ENCODE assay signal across 8 mouse cellular contexts in genomic region chr9:43742902-43743646, GRCm38 (mm10). TPM values are rescaled to one million over a fixed set of nuclear protein-coding genes. Genes with fewer than 3 reads are reported as not detected.
DNase-seq lines count a peak whose midpoint lies in the region; ATAC-seq and TF ChIP-seq lines count a peak whose summit lies in the region.

No protein-coding gene starts in this region.

- TF ChIP-seq CTCF in lung, embryonic 14.5 days (IDR thresholded peaks at IDR 0.05; ENCODE audit: low read depth) = no peak

- peak overlapping the region; percentile 97 for H3K4me2 ChIP-seq in lung, embryonic 14.5 days

- no peaks in the 10 kb centered on the region for H3K27me3 ChIP-seq in lung, embryonic 14.5 days (ENCODE audit: insufficient read depth, low read length)

- no peaks in the 10 kb centered on the region for H3K9me3 ChIP-seq in lung, embryonic 14.5 days (ENCODE audit: low read depth, low read length)

- H3K27ac ChIP-seq in lung, embryonic 14.5 days (ENCODE audit: low read depth) = peak overlapping the region; percentile 96

- no peaks in the 10 kb centered on the region for H3K36me3 ChIP-seq in lung, embryonic 14.5 days (ENCODE audit: insufficient read depth)

- H3K9ac ChIP-seq in lung, embryonic 14.5 days = peak overlapping the region; percentile 88

- peak; percentile 40 for DNase-seq in CD4-positive helper T cell, adult 2 months (ENCODE audit: low read depth, low spot score)
- peak; percentile 87 for DNase-seq in R1 (ENCODE audit: low read depth, low spot score)
- peak; percentile 60 for DNase-seq in embryo, embryonic 11 days
- DNase-seq in heart, adult 8-10 months (ENCODE audit: low spot score) = peak; percentile 80
- DNase-seq in kidney, adult 18-20 months = peak; percentile 77
- peak; percentile 90 for DNase-seq in lung, embryonic 14.5 days
- DNase-seq in ovary, postnatal 10 days (ENCODE audit: low spot score) = peak; percentile 48

- under 1% methylated on average over 27 of the region's 27 CpGs for WGBS in lung, embryonic 14.5 days

- H3K4me1 ChIP-seq in lung, embryonic 14.5 days (ENCODE audit: insufficient read depth) = peaks cover 7% of the 10 kb centered on the region

- peak; percentile 70 for ATAC-seq in lung, embryonic 14.5 days (ENCODE audit: insufficient read depth)
- ATAC-seq in inflammation-experienced regulatory T-cells, adult 6 months = no peak

- peak overlapping the region; percentile 78 for H3K4me3 ChIP-seq in lung, embryonic 14.5 days (ENCODE audit: low read depth, low read length)

RNA-seq across cellular contexts. Expression of gene Nectin1, which starts 0.7 kb away (rescaled TPM):
- total RNA-seq in heart, adult 8-10 months (2022) = 1 to 10 TPM; 1.6 to 3.5 (median 2.2) TPM
- 5.7 and 6.7 TPM in 2 replicates for polyA plus RNA-seq in lung, embryonic 14.5 days (2014; fragmentation: Nextera tagmentation; extraction: Ambion mirVana)
- 1 to 10 TPM in 1 of 3 experiments, under 1 TPM in 2; 0.36 to 2.6 (median 0.57) TPM for polyA plus RNA-seq in inflammation-experienced regulatory T-cells, adult 6 months (2017; shearing (Covaris generic))

Comparison
In these comparisons a context has a peak if more than half of its experiments do, and no peak if none do; other contexts are left out.
1. DNase-seq: peak in every context shown above with its lines; median percentile 90 in lung, embryonic 14.5 days; 87 in R1; 80 in heart, adult 8-10 months; 77 in kidney, adult 18-20 months; 60 in embryo, embryonic 11 days; 48 in ovary, postnatal 10 days; 40 in CD4-positive helper T cell, adult 2 months.